Mouse (Mus musculus): Measurements from ENCODE around the gene Srrm3. TPM values are rescaled to one million over a fixed set of nuclear protein-coding genes. Genes with fewer than 3 reads are reported as not detected.

Gene Srrm3
- polyA plus RNA-seq, 3 experiments from 2014 or later: not detected

DNA sequence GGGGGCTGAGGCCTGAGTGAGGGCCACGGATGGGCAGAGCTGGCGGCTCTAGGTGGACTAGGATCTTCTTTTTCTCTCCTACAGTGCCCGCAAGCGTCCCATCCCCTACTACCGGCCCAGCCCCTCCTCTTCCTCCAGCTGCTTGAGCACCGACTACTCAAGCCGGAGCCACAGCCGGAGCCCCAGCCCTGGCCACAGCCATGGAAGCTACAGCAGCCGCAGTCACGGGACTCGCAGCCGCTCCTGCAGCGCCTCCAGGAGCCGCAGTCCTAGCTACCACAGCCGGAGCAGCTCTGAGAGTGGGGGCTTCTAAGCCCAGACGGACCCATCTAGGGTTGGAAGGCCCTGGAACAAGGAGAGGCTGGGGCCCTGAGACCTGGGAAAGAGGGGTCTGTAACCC is 66.3 kb downstream of the Srrm3 start:
- no peak for ATAC-seq

- peak; percentile 54 for ATAC-seq
Measured at GRCm38 (mm10) chr5:135873753-135874152, 67.1 kb downstream of the Srrm3 start.

GRCm38 (mm10) chr5:135877180-135877579 is 70.5 kb downstream of the Srrm3 start:
- ATAC-seq: peak; percentile 54

- peak; percentile 43 for ATAC-seq
Measured at GRCm38 (mm10) chr5:135877831-135878231, 71.1 kb downstream of the Srrm3 start.

DNA sequence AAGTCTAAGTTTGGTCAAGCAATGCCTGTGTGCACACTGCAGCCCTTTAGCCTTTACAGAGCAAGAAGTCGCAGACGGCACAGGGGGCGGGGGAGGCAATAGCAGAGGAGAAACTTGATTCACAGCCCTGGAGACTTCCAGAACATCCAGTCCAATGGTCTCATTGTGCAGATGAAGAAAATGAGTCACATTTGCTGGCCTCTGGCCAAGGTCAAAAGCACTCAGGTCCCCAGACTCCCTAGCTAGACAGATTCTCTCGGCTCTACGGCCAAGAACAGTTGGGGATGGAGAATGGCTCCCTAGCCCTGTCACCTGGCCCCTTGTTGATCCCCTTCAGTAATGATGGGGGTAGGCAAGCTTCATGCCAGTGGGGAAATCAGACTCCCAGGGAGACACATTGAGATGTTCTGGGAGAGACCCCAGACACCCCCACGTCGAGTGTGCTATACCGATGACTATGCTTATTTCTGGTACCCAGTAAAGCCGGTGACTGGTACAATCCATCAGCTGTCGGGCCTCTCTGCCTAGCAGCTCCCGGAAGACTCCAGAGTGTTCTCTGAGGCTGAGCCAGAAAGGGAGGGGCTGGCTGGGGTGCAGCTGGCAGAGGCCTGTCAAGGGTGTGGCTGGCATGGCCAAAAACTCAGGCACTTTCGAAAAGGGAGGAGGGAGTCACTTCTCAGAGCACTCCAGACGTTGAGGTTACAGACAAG is 72.9 kb downstream of the Srrm3 start:
- ATAC-seq: no peak

- ATAC-seq: no peak
Measured at GRCm38 (mm10) chr5:135884641-135885040, 78.0 kb downstream of the Srrm3 start.

DNA sequence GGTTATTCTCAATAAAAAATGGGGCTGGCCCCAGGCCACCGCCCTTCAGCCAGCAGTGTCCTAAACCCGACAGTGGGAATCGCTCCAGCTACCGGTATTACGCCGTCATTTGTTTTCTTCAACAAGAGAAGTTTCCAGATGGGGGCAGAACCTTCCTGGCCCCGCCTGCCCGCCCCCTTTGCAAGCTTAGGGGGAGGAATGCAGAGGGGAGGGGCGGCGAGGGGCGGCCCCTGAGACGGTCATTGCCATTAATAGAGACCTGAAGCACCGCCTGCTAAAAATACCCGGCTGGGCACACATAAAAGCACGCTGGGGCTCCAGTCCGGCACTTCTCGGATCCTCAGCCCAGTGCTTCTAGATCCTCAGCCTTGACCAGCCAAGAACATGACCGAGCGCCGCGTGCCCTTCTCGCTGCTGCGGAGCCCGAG is 81.0 kb downstream of the Srrm3 start, which contains the start of gene Hspb1:
Gene Hspb1 (plus strand): TSS at position 245 of the 428 bp plus-strand sequence.
- peak; percentile 32 for ATAC-seq

GRCm38 (mm10) chr5:135888405-135889215 is 81.9 kb downstream of the Srrm3 start:
- no peak for ATAC-seq

- no peak for ATAC-seq
Measured at GRCm38 (mm10) chr5:135890323-135890722, 83.6 kb downstream of the Srrm3 start.

- ATAC-seq: no peak
Measured at GRCm38 (mm10) chr5:135890920-135891319, 84.2 kb downstream of the Srrm3 start.

GRCm38 (mm10) chr5:135892589-135893351 is 86.1 kb downstream of the Srrm3 start:
- no peak for ATAC-seq

DNA sequence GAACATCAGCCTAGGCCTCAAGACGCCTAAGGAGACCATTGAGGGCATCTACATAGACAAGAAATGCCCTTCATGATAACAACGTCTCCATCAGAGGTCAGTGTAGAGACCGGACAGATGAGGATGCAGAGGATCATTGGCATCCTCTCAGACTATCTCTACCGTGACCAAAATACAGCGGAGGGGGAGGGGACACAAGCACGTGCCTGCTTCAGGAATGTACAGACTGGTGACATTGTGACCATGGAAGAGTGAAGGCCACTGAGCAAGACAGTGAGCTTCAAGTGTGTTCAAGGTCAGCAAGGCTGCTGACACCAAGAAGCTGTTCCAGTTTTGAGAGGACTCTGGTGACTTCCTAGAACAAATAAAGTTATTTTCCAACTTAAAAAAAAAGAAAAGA is 88.3 kb downstream of the Srrm3 start:
- ATAC-seq: no peak

GRCm38 (mm10) chr5:135898028-135898427 is 91.3 kb downstream of the Srrm3 start:
- no peak for ATAC-seq

GRCm38 (mm10) chr5:135898995-135899394 is 92.3 kb downstream of the Srrm3 start:
- no peak for ATAC-seq

DNA sequence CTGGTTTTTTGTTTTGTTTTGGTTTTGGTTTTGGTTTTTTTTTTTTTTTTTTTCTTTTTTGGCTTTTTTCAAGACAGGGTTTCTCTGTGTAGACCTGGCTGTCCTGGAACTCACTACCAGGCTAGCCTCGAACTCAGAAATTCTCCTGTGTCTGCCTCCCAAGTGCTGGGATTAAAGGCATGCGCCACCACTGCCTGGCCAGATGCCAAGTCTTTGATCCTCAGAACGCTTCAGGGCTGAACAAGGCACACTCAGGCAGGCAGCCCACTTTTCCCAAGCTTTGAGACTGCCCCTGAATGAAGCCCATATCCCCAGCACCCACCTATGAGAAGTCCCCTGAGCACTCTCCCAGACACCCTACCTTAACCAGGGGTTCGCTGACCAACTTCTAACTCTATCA is 93.1 kb downstream of the Srrm3 start:
- ATAC-seq: no peak

DNA sequence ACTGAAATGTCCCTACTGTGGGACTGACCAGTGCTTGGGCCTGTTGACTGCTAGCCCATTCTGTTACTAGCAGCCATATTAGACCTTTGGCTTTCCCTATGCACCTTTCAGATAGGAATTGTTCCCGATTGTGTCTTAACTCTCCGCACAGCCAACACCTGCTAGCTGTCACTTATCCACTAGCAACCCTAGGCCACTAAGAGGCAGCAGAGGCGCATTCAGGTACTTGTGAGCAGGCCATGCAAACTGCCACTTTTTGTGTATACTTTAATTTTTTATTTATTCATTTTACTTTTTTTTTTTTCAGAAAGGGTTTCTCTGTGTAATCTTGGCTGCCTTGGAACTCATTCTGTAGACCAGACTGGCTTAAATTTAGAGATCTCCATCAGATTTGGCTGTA is 94.0 kb downstream of the Srrm3 start:
- ATAC-seq: no peak

DNA sequence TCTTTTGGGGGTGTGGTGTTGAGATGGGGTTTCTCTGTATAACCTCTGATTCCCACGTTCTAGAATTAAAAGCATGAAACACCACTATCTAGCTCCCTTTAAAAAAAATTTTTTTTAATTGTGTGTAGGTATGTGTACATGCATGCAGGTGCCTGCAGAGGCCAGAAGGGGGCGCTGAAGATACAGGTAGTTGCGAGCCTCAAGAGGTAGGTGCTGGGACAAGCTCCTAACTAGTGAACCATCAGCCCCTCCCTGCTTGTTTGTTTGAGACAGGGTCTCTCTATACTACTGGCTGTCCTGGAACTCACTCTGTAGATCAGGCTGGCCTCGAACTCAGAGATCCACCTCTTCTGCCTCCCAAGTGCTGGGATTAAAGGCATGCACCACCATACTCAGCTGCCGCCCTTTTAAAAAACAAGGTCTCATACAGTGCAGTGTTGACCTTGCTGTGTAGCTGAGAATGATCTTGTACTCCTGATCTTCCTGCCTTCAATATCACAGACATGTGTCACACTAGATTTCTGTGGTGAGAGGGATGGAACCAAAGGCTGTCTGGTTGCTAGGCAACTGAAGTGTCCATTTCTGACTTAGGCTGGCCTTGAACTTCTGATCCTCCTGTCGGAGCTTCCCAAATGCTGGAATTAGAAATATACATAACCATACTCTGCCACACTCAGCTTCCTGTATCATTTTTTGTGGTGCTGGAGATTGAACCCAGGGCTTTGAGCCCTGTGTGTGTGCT is 94.8 kb downstream of the Srrm3 start:
- no peak for ATAC-seq

DNA sequence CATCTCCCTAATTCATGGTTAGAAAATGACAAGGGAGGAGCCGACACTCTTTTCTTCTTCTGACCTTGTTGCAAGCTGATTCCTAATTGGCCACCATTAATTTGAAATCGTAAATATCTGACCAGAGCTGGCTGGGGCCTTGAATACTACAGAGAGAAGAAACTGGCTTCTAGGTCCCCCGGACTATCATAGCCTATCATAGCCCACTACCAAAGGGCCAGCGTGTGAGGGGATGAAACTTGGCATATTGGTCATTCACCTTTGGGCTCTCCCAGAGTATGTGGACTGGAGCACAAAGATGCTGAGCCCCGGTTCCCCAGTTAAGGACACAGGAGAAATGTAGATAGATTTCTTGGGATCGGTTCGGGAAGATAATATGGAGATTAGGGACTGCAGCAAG is 96.4 kb downstream of the Srrm3 start:
- no peak for ATAC-seq

DNA sequence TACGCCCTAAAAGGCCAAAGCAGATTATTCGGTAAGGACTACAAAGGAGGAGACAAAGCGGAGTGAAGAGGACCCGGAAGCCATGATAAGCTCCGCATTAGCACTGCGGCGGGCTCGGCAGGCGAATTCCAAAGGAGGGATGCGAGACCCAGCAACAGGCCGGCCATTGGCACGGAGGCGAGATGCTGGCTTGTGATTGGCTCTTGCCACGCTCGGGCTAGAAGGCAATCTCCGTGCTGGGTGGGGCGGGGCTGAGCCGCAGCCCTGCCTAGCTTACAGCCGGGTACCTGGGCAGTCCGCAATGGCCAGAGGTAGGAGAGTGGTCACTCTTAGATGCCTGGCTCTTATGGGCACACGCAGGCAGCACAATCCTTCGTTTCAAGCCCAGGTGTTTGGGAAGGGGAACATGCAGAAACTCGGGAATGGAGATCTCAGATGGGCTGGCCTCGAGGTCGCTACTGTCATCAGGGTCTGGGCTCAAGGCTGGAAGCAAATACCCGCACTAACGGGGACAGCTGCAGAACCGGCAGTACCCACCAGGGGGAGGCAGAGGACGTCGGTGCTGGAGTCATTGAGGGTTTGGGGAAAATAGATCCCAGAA is 97.0 kb downstream of the Srrm3 start:
- no peak for ATAC-seq

GRCm38 (mm10) chr5:135904259-135904658 is 97.6 kb downstream of the Srrm3 start:
- ATAC-seq: no peak

GRCm38 (mm10) chr5:135905320-135906225 is 98.9 kb downstream of the Srrm3 start:
- ATAC-seq: no peak

Measured in inflammation-experienced regulatory T-cells, adult 6 months (primary cell).